Mouse (Mus musculus) heart, embryonic 16.5 days (tissue): ENCODE measurements around the gene Layn. TPM values are rescaled to one million over a fixed set of nuclear protein-coding genes. Genes with fewer than 3 reads are reported as not detected.

ENCODE experiments used
- ATAC-seq: fragments of 200-750 bp; cut with Nextera tagmentation; replicated peaks from 2 replicates; pipeline ENCODE4 v1.8.0; 2017; ENCODE audit warnings: moderate number of reproducible peaks; ENCODE audit not compliant: insufficient read depth, low FRiP score; ENCODE audit errors: extremely low read depth
- H3K27ac ChIP-seq: fragments of 300-500 bp; sonication (generic); 2 replicates; pipeline ENCODE4 v1.5.1; 2014; ENCODE audit warnings: mild to moderate bottlenecking, low read length, control low read depth, moderate library complexity
- H3K27me3 ChIP-seq: fragments of 300-500 bp; sonication (generic); 2 replicates; pipeline ENCODE4 v1.6.1; 2014; ENCODE audit warnings: low read length, mixed read lengths; ENCODE audit not compliant: control insufficient read depth, insufficient read depth
- H3K36me3 ChIP-seq: fragments of 300-500 bp; sonication (generic); 2 replicates; pipeline ENCODE4 v1.6.1; 2014; ENCODE audit not compliant: control insufficient read depth, insufficient read depth
- H3K4me1 ChIP-seq: fragments of 300-500 bp; sonication (generic); 2 replicates; pipeline ENCODE4 v1.6.1; 2014; ENCODE audit warnings: low read length, mixed read lengths; ENCODE audit not compliant: control insufficient read depth, insufficient read depth
- H3K4me2 ChIP-seq: fragments of 300-500 bp; sonication (generic); 2 replicates; pipeline ENCODE4 v1.6.1; 2014; ENCODE audit warnings: low read depth, mild to moderate bottlenecking, control low read depth, low read length
- H3K4me3 ChIP-seq: fragments of 300-500 bp; sonication (generic); 2 replicates; pipeline ENCODE4 v1.5.1; 2014; ENCODE audit warnings: mild to moderate bottlenecking, control low read depth, low read length
- H3K9ac ChIP-seq: fragments of 300-500 bp; sonication (generic); 2 replicates; pipeline ENCODE4 v1.6.1; 2014; ENCODE audit warnings: low read length, control low read depth
- H3K9me3 ChIP-seq: fragments of 300-500 bp; sonication (generic); replicated peaks from 2 replicates; pipeline ENCODE4 v1.6.1; 2016; ENCODE audit warnings: low read length; ENCODE audit not compliant: control insufficient read depth
- WGBS: fragments of 180-500 bp; shearing (Covaris S2); extraction: QIAGEN DNeasy Blood & Tissue Kit; methylation state at CpG from one replicate; pipeline ENCODE4 v1.1.7; 2014; 5-methylcytosine and 5-hydroxymethylcytosine counted together
- polyA plus RNA-seq: library from polyadenylated mRNA; unstranded; fragments of >200 nt; fragmentation: Nextera tagmentation; extraction: Ambion mirVana; gene quantifications from 2 replicates; pipeline ENCODE4 v1.2.1, GENCODE M21; 2015

The Layn gene
- polyA plus RNA-seq: 6.8 and 9.2 TPM in 2 replicates

DNA sequence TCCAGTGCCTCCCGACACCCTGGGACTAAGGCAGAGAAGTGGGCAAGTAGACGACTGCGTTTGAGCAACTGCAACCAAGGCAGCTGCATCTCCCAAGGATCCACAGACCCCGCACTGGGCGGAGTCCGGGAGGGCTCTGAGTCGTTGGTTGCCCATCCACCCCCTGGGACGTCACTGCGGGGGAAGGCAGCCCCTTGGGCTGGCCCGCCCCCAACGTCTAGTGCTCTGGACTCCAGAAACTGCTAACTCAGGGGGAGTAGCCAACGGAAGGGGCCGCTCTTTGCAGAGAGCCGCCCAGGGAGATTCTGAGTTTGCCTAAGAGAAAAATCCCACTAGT is at the start of gene Layn:
TSS of gene Layn (minus strand) at position 116 of the 337 bp plus-strand sequence.
- Histone ChIP-seq H3K9me3 (no peaks in the 10 kb centered on the region), H3K36me3 (no peaks in the 10 kb centered on the region), H3K9ac (peak within 1 kb of the TSS; percentile 73), H3K4me1 (peaks cover 9% of the 10 kb centered on the region), H3K27me3 (no peaks in the 10 kb centered on the region), H3K4me2 (peak within 1 kb of the TSS; percentile 95), H3K27ac (peak within 1 kb of the TSS; percentile 73), H3K4me3 (peak within 1 kb of the TSS; percentile 68)
- peak; percentile 95 for ATAC-seq
- 1% methylated on average over 14 of the region's 14 CpGs for WGBS

DNA sequence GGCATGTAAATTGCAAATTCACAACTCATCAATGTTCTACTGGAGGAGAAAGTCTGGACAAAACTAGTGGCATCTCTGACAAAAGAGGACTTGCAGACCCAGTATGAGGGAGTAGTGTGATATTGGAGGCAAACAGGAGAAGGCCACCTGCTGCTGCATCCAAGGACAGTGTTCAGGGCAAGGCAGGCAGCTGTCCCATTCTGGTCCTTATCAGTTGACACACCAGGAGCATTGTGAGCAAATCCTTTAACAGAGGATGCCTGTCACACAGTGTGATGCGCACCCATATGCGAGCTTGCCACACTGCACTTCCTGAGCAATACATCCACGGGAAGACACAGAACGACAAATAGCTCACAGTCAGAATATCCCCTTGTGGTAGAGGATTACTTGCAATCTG is 37.9 kb upstream of the Layn start:
- Histone ChIP-seq H3K36me3 (no peaks in the 10 kb centered on the region), H3K27ac (no peak overlapping the region), H3K4me3 (no peak overlapping the region), H3K9ac (no peak overlapping the region), H3K4me1 (no peaks in the 10 kb centered on the region), H3K27me3 (no peaks in the 10 kb centered on the region), H3K4me2 (no peak overlapping the region), H3K9me3 (no peaks in the 10 kb centered on the region)
- 68% methylated on average over 4 of the region's 4 CpGs for WGBS
- no peak for ATAC-seq

DNA sequence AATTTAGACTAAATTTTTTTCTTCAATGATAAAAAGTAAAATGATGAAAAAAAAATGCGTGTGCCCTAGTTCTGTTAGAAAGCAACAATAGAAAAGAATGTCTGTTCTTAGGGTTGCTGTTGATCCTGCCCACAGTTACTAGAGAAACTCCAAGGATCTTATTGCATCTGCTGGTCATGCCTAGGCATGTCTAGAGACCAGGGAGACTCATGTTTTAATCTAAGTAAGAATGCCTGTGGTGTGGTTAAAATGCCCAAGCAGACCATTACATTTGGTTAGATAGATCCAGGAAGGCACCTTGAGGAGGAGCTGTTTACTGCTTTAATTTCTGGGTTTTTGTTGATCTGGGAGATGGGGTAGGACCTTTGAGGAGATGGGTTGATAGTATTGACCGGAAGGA is 28.9 kb upstream of the Layn start:
- ATAC-seq: no peak
- H3K36me3 ChIP-seq: no peaks in the 10 kb centered on the region
- WGBS: 77% methylated on average over 2 of the region's 2 CpGs
- no peak overlapping the region for H3K4me2 ChIP-seq
- peaks cover 3% of the 10 kb centered on the region for H3K4me1 ChIP-seq
- no peak overlapping the region for H3K27ac ChIP-seq
- no peak overlapping the region for H3K4me3 ChIP-seq
- H3K27me3 ChIP-seq: peaks cover 5% of the 10 kb centered on the region
- H3K9me3 ChIP-seq: no peaks in the 10 kb centered on the region
- no peak overlapping the region for H3K9ac ChIP-seq

DNA sequence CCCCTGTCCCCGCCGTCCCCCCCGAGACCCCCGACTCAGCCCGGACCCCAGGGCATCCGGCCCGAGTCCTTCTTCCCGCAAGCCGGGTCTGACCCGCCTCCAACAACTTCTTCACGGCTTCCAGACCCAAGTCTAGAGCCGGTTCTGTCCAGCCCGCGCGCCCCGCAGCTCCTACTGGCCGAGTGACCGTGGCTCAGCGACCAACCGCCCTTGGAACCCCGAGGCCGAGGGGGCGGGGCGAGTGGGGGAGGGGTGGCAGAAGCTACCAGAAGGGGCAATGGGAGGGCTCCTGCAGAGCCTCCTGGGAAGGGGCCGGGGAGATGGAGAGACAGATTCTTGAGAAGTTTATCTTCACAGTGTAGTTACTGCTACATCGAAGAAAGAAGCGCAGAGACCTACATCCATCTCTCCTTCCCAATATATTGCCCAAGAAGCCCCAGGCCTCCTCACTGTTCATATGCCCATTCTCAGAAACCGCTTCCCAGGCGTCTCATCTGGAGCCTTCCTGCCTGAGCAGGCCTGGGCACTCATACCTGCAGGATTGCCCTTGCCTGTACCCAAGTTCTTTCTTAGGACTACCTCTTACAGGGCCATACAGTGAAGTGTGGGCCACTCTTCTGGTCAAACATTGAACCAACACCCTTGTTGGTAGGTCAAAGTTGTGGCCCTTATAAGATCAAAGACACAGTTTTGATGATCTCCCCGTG is 27.1 kb upstream of the Layn start:
- H3K36me3 ChIP-seq: no peaks in the 10 kb centered on the region
- peak; percentile 14; the same call in 1 of the 2 replicates for ATAC-seq
- H3K27me3 ChIP-seq: peaks cover 8% of the 10 kb centered on the region
- WGBS: 10% methylated on average over 30 of the region's 30 CpGs
- H3K27ac ChIP-seq: no peak overlapping the region
- no peaks in the 10 kb centered on the region for H3K9me3 ChIP-seq
- peak overlapping the region; percentile 70 for H3K9ac ChIP-seq
- peak overlapping the region; percentile 100 for H3K4me2 ChIP-seq
- peak overlapping the region; percentile 65 for H3K4me3 ChIP-seq
- H3K4me1 ChIP-seq: peaks cover 3% of the 10 kb centered on the region

DNA sequence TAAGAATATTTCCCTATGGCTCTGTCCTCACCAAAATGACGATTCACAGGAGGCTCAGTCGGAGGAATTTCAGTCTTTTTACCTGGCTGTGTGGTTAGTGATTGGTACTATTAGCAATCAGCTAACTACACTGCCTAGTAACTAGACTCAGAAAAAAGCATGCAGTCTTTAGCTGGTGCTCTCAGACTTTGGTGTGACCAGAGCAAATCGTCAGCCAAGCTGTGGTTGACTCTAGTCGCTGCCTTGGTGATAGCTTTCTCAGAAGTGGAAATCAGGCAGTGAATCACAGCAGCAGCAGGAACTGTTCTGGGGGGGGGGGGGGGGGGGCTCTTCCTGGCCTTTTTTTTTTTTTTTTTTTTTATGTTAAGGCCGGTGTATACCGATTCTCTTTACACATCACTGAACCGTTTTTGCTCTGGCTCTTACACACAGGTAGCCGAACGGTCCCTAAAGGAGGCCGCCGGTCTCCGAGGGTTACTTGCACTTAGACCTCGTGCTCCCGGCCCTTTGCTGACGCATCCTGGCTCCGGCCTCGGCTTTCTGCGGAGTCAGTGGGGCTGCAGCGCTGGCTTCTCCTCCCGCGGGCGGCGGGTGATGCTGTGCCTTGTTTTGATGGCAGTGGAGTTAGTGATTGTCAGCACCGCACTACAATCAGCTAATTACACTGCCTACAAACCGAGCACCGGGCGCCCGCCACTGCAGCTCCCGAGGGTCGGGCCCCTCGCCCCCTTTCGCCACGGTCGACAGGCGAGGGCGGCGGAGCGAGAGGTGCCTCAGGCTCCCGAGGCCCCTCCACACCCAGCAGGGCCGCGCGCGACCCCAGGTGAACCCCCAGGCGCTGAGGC is 26.3 kb upstream of the Layn start:
- H3K9ac ChIP-seq: peak overlapping the region; percentile 70
- H3K27ac ChIP-seq: no peak overlapping the region
- H3K9me3 ChIP-seq: no peaks in the 10 kb centered on the region
- ATAC-seq: peak; percentile 41; the same call in 1 of the 2 replicates
- 2% methylated on average over 41 of the region's 44 CpGs for WGBS
- H3K36me3 ChIP-seq: no peaks in the 10 kb centered on the region
- peak overlapping the region; percentile 65 for H3K4me3 ChIP-seq
- H3K4me1 ChIP-seq: peaks cover 3% of the 10 kb centered on the region
- peaks cover 8% of the 10 kb centered on the region for H3K27me3 ChIP-seq
- H3K4me2 ChIP-seq: peak overlapping the region; percentile 100

DNA sequence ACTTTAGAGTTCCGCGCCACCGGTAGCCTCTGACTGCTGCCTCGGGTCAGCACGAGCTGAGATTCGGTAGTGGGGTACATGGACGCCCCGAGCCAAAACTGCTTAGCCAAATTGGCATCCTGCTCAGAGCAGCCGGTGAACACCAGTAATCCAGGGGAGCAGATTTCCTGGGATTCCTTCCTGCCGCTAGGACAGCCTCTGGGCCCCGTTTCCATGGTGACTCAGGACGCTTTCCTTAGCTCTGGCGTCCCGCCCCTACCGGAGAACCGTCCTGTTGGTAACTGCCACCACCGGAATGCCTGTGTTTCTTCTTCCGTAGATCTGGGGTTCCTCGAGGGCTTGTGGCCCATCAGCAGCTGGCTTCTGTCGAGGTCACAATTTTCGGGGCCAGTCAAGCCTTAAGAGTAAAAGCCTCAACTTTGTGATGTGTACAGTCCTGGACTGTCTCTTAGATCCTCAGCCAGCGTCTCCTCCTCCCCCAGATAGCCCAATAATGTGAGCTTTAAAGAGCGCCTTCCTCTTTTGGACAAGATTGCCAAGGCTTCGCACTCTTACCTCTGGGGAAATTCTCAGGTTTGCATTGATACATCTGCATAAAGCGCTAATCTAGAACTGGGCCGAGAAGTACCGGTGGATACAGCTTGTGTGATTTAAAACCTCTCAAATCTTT is 25.0 kb upstream of the Layn start, which contains the start of gene 4833427G06Rik:
TSS of gene 4833427G06Rik (minus strand) at position 323 of the 670 bp plus-strand sequence.
- peak; percentile 28; the same call in 1 of the 2 replicates for ATAC-seq
- Histone ChIP-seq H3K36me3 (no peaks in the 10 kb centered on the region), H3K4me2 (peak within 1 kb of the TSS; percentile 100), H3K9ac (peak within 1 kb of the TSS; percentile 49; the same call in 1 of the 2 replicates), H3K9me3 (no peaks in the 10 kb centered on the region), H3K4me3 (peak within 1 kb of the TSS; percentile 40), H3K27me3 (peaks cover 8% of the 10 kb centered on the region), H3K27ac (no peak within 1 kb of the TSS), H3K4me1 (peaks cover 3% of the 10 kb centered on the region)
- WGBS: 13% methylated on average over 27 of the region's 27 CpGs

DNA sequence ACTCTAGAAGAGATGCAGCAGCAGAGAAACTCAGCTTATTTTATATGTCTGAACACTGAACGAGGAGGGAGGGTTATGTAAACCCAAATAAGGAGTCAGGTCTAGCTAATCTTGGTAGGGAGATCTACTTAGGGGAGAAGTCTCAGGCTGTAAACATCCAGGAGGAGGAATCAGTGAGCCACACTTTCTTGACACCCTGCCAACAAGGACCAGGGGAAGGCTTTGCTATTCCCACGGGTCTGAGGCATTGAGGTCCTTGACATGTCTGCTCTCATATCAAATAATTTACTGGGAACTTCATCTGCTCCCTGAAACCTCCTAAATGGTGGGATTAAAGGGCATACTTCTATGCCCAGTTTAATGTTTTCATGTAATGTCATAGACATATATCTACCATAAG is 19.4 kb upstream of the Layn start:
- Histone ChIP-seq H3K9ac (no peak overlapping the region), H3K4me1 (no peaks in the 10 kb centered on the region), H3K4me3 (no peak overlapping the region), H3K9me3 (no peaks in the 10 kb centered on the region), H3K27me3 (peaks cover 3% of the 10 kb centered on the region; the same call in 1 of the 2 replicates), H3K36me3 (no peaks in the 10 kb centered on the region), H3K4me2 (no peak overlapping the region), H3K27ac (no peak overlapping the region)
- WGBS: 33% methylated on average over 2 of the region's 2 CpGs
- no peak for ATAC-seq

DNA sequence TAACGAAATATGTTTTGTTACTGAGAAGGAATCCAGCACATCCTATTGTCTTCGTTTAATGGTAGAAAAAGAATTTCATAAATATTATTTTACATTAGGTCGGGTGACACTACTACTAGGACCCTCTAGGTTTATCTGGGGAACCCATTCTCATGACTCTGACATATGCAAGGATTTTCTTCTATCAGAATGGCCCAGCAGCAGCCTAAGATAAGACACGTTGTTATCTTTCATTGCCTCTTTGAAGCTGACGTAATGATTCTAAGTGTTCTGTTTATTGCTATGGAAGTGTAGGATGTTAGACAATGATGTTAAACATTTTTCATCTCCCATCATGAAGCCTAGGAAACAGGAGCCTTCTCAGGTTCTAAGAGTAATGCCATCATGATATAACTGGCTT is 16.8 kb upstream of the Layn start:
- Histone ChIP-seq H3K36me3 (no peaks in the 10 kb centered on the region), H3K4me2 (no peak overlapping the region), H3K27ac (no peak overlapping the region), H3K27me3 (no peaks in the 10 kb centered on the region), H3K9ac (no peak overlapping the region), H3K4me1 (no peaks in the 10 kb centered on the region), H3K4me3 (no peak overlapping the region), H3K9me3 (no peaks in the 10 kb centered on the region)
- no peak for ATAC-seq
- WGBS: 40% methylated on average over 5 of the region's 5 CpGs
